In the genomic region with DNA sequence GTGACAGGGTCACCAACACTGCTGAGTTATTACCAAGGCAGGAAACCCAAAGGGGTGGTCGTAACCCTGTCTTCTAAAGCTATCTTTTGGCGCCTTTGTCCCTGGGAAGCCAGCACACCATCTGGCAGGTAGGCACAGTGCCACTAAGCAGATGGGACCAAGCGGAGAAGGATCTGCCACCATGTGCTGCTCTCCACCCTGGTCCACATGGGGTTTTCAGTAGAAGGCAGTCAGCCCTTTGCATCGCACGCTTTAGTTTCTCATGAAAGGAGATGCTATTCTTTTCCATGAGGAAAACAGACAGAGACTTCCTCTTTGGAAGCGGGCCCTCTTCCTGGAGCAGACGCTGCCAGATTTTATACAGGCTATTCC, we compare ENCODE assay signal across 8 mouse cellular contexts.
DNase-seq lines count a peak whose midpoint lies in the region; ATAC-seq lines count a peak whose summit lies in the region.
"Had no signal": no experiment of that assay in that cellular context is flagged by ENCODE, and none has a peak within 500 bp of the region (broad histone marks: within the 10 kb centered on the region; RNA-seq: fewer than 3 reads in every experiment).

No protein-coding gene starts in this region.

- no peak overlapping the region for H3K4me2 ChIP-seq in neural tube, embryonic 12.5 days (replicated peaks)
- H3K4me2 ChIP-seq: limb, embryonic 12.5 days had no signal

- no peak overlapping the region for H3K4me3 ChIP-seq in neural tube, embryonic 12.5 days
- H3K4me3 ChIP-seq: limb, embryonic 12.5 days had no signal

- 68% methylated on average over 7 of the region's 7 CpGs for WGBS in neural tube, embryonic 12.5 days

- H3K27me3 ChIP-seq in neural tube, embryonic 12.5 days (replicated peaks), result no peaks in the 10 kb centered on the region
- H3K27me3 ChIP-seq: limb, embryonic 12.5 days had no signal

- H3K9ac ChIP-seq in neural tube, embryonic 12.5 days, result no peak overlapping the region
- H3K9ac ChIP-seq: limb, embryonic 12.5 days had no signal

- H3K9me3 ChIP-seq in neural tube, embryonic 12.5 days, result no peaks in the 10 kb centered on the region
- H3K9me3 ChIP-seq: limb, embryonic 12.5 days had no signal

- no peak overlapping the region for H3K27ac ChIP-seq in neural tube, embryonic 12.5 days
- H3K27ac ChIP-seq: limb, embryonic 12.5 days had no signal

- DNase-seq in neural tube, embryonic 10.5 days (ENCODE audit: extremely low spot score, low spot score), result no peak
- DNase-seq in frontal cortex, postnatal 14 days (ENCODE audit: low spot score in 2 of 2), result peak; percentile 8 to 13
- peak; percentile 43 for DNase-seq in layer of hippocampus, adult 9-11 months
- DNase-seq in right cerebral cortex, postnatal 4 days, result peak; percentile 60
- DNase-seq in thymus, postnatal 25 days, result no peak

- ATAC-seq in neural tube, embryonic 12.5 days (ENCODE audit: low FRiP score, low read depth), result peak; percentile 61; the same call in 1 of the 2 replicates
- no peak for ATAC-seq in erythroblast, adult 5-6 weeks (replicated peaks; ENCODE audit: low FRiP score, poor library complexity, severe bottlenecking)

- no peaks in the 10 kb centered on the region; the same call in 1 of the 2 replicates for H3K4me1 ChIP-seq in neural tube, embryonic 12.5 days
- H3K4me1 ChIP-seq: limb, embryonic 12.5 days had no signal

- no peaks in the 10 kb centered on the region for H3K36me3 ChIP-seq in neural tube, embryonic 12.5 days
- H3K36me3 ChIP-seq: limb, embryonic 12.5 days had no signal

Comparison
In these comparisons a context has a peak if more than half of its experiments do, and no peak if none do; other contexts are left out.
1. DNase-seq: peak in frontal cortex, postnatal 14 days (2 of 2), layer of hippocampus, adult 9-11 months (single experiment) and right cerebral cortex, postnatal 4 days (single experiment); none in neural tube, embryonic 10.5 days (single experiment) and thymus, postnatal 25 days (single experiment).